Mouse (Mus musculus) ovary, adult 18-20 months (tissue): ENCODE data around the gene Pabpc4l.
"Not testable (repeated sequence)": the region's sequence is repeated elsewhere in the genome, so short reads cannot be mapped to it uniquely, and the experiment has no call there.

Experiments
- DNase-seq: peaks from one replicate; pipeline ENCODE4 v3.0.0; 2022; ENCODE audit warnings: low spot score, mixed read lengths

Gene Pabpc4l

GRCm38 (mm10) chr3:46447481-46448265, at the start of gene Pabpc4l:
TSS of gene Pabpc4l (minus strand) at chr3:46448219.
- DNase-seq, result peak; percentile 44

- DNase-seq, result no peak
These were observed 42.9 kb upstream of the Pabpc4l start for GRCm38 (mm10) chr3:46490989-46491259.

- DNase-seq, result no peak
These were observed 42.3 kb upstream of the Pabpc4l start for GRCm38 (mm10) chr3:46490132-46490988.

- not testable (repeated sequence) for DNase-seq
These were observed 38.1 kb upstream of the Pabpc4l start for GRCm38 (mm10) chr3:46486091-46486490.

- no peak for DNase-seq
These were observed 180 bp upstream of the Pabpc4l start for GRCm38 (mm10) chr3:46448266-46448532.

- DNase-seq, result no peak
These were observed 16.6 kb downstream of the Pabpc4l start for GRCm38 (mm10) chr3:46431416-46431815.
